Mouse (Mus musculus) heart, adult 2 months (tissue): ENCODE measurements at regions not wholly inside any gene's neighbourhood (a gene's known extent, or its start where the extent isn't known, plus 50 kb on each side); places are given as distances from the start of the nearest gene placed in this dataset.
A peak's percentile ranks its signal among the peaks of the same experiment; 100 is the strongest.

ENCODE experiments used
- DNase-seq, 2 experiments: peaks; one replicate each; pipeline ENCODE4 v3.0.0; 2021
- H3K27ac ChIP-seq: fragments of 200-600 bp; 2 replicates; pipeline ENCODE4 v1.8.1; 2022
- H3K27me3 ChIP-seq: fragments of 200-500 bp; 2 replicates; pipeline ENCODE4 v1.6.1; 2012; ENCODE audit warnings: mild to moderate bottlenecking, low read length, inconsistent platforms, mixed read lengths; ENCODE audit not compliant: control insufficient read depth, insufficient read depth
- H3K36me3 ChIP-seq: fragments of 200-500 bp; 2 replicates; pipeline ENCODE4 v1.6.1; 2012; ENCODE audit warnings: low read length, inconsistent platforms; ENCODE audit not compliant: control insufficient read depth, insufficient read depth
- H3K4me1 ChIP-seq: fragments of 200-500 bp; 2 replicates; pipeline ENCODE4 v1.6.1; 2011; ENCODE audit warnings: low read length; ENCODE audit not compliant: control insufficient read depth, insufficient read depth
- H3K4me3 ChIP-seq: fragments of 200-600 bp; 2 replicates; pipeline ENCODE4 v1.8.1; 2022
- H3K79me2 ChIP-seq: fragments of 200-500 bp; replicated peaks from 2 replicates; pipeline ENCODE4 v1.6.1; 2012; ENCODE audit warnings: mild to moderate bottlenecking, inconsistent platforms, low read length, moderate library complexity, mixed read lengths; ENCODE audit not compliant: control insufficient read depth, insufficient read depth
- H3K9ac ChIP-seq: fragments of 200-500 bp; 2 replicates; pipeline ENCODE4 v1.6.1; 2012; ENCODE audit warnings: low read depth, mild to moderate bottlenecking, control low read depth, inconsistent platforms, low read length, mixed read lengths
- CTCF ChIP-seq: fragments of 200-600 bp; IDR thresholded peaks from 2 replicates; pipeline ENCODE4 v1.8.1; 2022; ENCODE audit warnings: antibody characterized with exemption, mild to moderate bottlenecking, moderate library complexity
- EP300 ChIP-seq: fragments of 200-500 bp; IDR thresholded peaks from 2 replicates; pipeline ENCODE4 v1.6.1; 2011; ENCODE audit warnings: low read depth, low read length, control low read depth; ENCODE audit not compliant: insufficient read depth
- POLR2A ChIP-seq: fragments of 200-500 bp; IDR thresholded peaks from 2 replicates; pipeline ENCODE4 v1.6.1; 2011; ENCODE audit warnings: mild to moderate bottlenecking, low read depth, low read length, control low read depth; ENCODE audit not compliant: insufficient read depth
- WGBS: fragments of 180-500 bp; shearing (Covaris S2); methylation state at CpG from one replicate; pipeline ENCODE4 v1.1.7; 2018; 5-methylcytosine and 5-hydroxymethylcytosine counted together
- intact Hi-C: fragments of 180-260 bp; cut with DNase I; formaldehyde crosslinking; loops from one replicate; pipeline ENCODE4 v1.15.1; 2025

DNA sequence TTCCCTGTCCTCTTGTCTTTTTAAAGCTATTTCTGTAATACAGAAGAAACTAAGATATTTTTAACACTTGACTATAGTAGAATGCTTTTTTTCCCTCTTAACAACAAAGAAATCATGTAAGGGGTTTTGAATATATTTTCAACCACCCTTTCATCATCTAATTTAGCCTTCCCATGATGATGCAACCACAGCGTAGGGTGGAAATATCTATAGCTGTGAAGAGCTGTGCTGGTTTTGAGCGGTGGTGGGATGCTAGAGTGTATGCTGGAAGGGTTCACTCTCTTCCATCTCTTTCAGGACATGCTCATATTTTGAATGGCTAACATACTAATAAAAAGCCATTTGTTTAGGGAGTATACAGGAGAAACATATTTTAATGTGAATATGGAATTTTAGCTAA lies 296.4 kb downstream of the Nup35 start:
- H3K27ac ChIP-seq = no peak overlapping the region
- no peaks in the 10 kb centered on the region for H3K79me2 ChIP-seq
- TF ChIP-seq CTCF (no peak), EP300 (no peak), POLR2A (no peak)
- no peak overlapping the region for H3K9ac ChIP-seq
- no peaks in the 10 kb centered on the region for H3K36me3 ChIP-seq
- H3K4me3 ChIP-seq = no peak overlapping the region
- WGBS = 89% methylated on average over 2 of the region's 2 CpGs
- intact Hi-C loops = no loop called here
- H3K4me1 ChIP-seq = no peaks in the 10 kb centered on the region
- DNase-seq = no peak
- H3K27me3 ChIP-seq = no peaks in the 10 kb centered on the region

DNA sequence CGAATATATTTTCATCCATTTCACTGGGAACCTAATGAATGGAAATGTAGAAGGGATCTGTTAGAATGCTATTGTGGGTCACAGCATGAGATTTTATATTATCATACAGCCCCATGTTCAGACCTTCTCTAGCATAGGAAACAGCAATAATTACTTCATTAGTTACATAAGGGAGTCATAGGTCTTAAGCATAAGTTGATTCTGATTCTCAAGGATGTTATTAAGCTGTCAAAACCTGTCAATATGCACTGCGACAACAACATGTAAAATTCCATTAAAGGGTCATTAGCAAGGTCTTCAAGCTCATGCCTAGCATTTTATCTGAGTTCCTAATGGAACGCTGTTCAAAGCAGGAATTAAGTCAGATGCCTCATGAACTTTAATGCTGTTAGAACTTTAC lies 328.5 kb downstream of the Nup35 start:
- TF ChIP-seq EP300 = no peak
- no peak for TF ChIP-seq CTCF
- TF ChIP-seq POLR2A = no peak
- Histone ChIP-seq H3K9ac (no peak overlapping the region), H3K27me3 (no peaks in the 10 kb centered on the region), H3K4me1 (no peaks in the 10 kb centered on the region), H3K79me2 (no peaks in the 10 kb centered on the region), H3K27ac (no peak overlapping the region), H3K4me3 (no peak overlapping the region), H3K36me3 (no peaks in the 10 kb centered on the region)
- WGBS = 79% methylated on average over 3 of the region's 3 CpGs
- intact Hi-C loops = no loop called here
- DNase-seq = no peak

DNA sequence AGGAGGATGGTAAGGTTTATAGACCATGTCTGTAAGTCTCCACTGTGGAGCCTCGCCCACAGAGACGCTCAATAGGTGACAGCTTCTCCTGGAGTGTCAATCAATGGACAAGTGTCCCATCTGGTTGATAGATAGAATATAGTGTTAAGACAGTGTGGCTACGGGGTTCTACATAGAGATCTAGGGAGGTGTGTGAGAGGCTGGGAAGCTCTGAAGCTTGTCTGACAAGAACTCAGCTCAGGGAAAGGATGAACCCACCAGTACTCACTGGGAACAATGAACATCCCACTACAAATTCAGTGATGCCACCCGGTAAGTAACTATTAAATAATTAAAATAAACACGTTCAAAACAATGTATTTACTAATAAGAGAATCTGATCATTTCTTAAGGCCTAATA lies 349.7 kb downstream of the Nup35 start:
- H3K27me3 ChIP-seq = no peaks in the 10 kb centered on the region
- no peak overlapping the region for H3K27ac ChIP-seq
- H3K36me3 ChIP-seq = no peaks in the 10 kb centered on the region
- H3K4me1 ChIP-seq = no peaks in the 10 kb centered on the region
- no peaks in the 10 kb centered on the region for H3K79me2 ChIP-seq
- no peak overlapping the region for H3K9ac ChIP-seq
- WGBS = 84% methylated on average over 5 of the region's 5 CpGs
- intact Hi-C loops = no loop called here
- H3K4me3 ChIP-seq = no peak overlapping the region
- DNase-seq = no peak
- no peak for TF ChIP-seq CTCF
- TF ChIP-seq POLR2A = no peak
- no peak for TF ChIP-seq EP300

DNA sequence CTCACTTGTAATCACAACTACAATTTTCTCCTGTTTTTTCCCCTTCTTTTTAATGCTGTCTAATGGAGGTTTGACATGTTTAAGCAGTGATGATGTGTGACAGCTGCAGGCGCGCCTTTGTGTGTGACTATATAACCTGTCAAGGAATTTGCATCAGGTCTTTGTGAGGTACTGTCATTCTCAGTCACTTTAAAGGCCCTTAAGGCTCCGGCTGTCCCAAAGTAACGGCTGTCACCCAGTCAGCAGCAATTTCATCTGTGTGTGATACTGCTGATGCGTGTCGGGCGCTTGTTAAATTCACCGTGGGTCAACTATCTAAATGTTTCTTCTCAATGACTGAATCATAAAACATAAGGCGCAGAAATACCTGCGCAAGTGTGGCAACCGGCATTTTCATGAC lies 350.2 kb downstream of the Nup35 start:
- no peak overlapping the region for H3K9ac ChIP-seq
- H3K27ac ChIP-seq = no peak overlapping the region
- H3K4me1 ChIP-seq = no peaks in the 10 kb centered on the region
- intact Hi-C loops = no loop called here
- H3K79me2 ChIP-seq = no peaks in the 10 kb centered on the region
- no peak for DNase-seq
- WGBS = 93% methylated on average over 11 of the region's 11 CpGs
- H3K36me3 ChIP-seq = no peaks in the 10 kb centered on the region
- H3K4me3 ChIP-seq = no peak overlapping the region
- H3K27me3 ChIP-seq = no peaks in the 10 kb centered on the region
- no peak for TF ChIP-seq CTCF
- TF ChIP-seq POLR2A = no peak
- TF ChIP-seq EP300 = no peak

DNA sequence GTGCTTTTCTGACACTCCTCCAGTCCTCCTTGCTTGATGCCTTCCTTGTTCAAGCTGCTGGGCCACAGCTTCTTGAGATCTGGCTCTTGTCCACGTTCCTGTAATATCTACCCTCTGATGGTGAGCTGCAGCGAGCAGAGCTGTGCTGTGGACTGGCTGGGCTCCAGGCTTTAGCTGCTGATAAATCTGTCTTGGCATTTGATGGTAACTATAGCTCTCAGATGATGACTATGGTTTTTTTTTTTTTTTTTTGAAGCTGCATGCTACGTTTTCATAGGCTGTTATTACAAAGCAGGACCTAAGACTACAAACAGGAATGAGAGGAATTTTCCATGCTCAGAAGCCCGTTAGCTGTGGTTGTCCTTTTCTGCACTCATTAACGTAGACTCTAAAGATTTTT lies 352.3 kb downstream of the Nup35 start:
- no peak overlapping the region for H3K4me3 ChIP-seq
- DNase-seq = peak in 1 of 2 experiments; percentile 13
- no peaks in the 10 kb centered on the region for H3K36me3 ChIP-seq
- H3K27ac ChIP-seq = no peak overlapping the region
- H3K9ac ChIP-seq = no peak overlapping the region
- TF ChIP-seq POLR2A = no peak
- TF ChIP-seq CTCF = no peak
- TF ChIP-seq EP300 = no peak
- H3K27me3 ChIP-seq = no peaks in the 10 kb centered on the region
- WGBS = 17% methylated on average over 5 of the region's 5 CpGs
- intact Hi-C loops = no loop called here
- no peaks in the 10 kb centered on the region for H3K4me1 ChIP-seq
- no peaks in the 10 kb centered on the region for H3K79me2 ChIP-seq

DNA sequence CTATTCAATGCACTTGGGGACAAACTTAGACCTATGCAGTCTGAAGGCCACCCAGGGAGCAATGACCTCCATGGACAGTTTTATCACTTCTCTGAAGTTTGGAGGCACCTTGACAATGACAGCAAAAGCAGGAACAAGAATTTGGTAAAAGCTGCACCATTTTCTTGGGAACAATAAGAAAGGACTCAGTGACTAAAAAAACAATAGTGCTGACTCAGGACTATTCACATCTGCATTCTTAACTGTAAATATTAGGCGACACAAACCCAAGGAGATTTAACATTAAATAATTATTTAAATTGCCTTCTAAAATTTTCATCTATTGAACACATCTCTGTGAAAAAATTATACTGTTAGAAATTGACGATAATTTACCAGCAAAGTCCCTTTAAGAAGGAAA lies 356.2 kb downstream of the Nup35 start:
- Histone ChIP-seq H3K4me1 (no peaks in the 10 kb centered on the region), H3K27me3 (no peaks in the 10 kb centered on the region), H3K79me2 (no peaks in the 10 kb centered on the region), H3K27ac (no peak overlapping the region), H3K36me3 (no peaks in the 10 kb centered on the region), H3K4me3 (no peak overlapping the region), H3K9ac (no peak overlapping the region)
- WGBS = 89% methylated on average over 2 of the region's 2 CpGs
- TF ChIP-seq CTCF = no peak
- TF ChIP-seq EP300 = no peak
- TF ChIP-seq POLR2A = no peak
- no peak for DNase-seq
- intact Hi-C loops = no loop called here
